Mouse (Mus musculus) midbrain, embryonic 15.5 days (tissue): ENCODE measurements around the gene Aox4. TPM values are rescaled to one million over a fixed set of nuclear protein-coding genes. Genes with fewer than 3 reads are reported as not detected.
A peak's percentile ranks its signal among the peaks of the same experiment; 100 is the strongest.

ENCODE experiments used
- ATAC-seq: fragments of 200-750 bp; cut with Nextera tagmentation; replicated peaks from 2 replicates; pipeline ENCODE4 v1.8.0; 2017; ENCODE audit warnings: moderate TSS enrichment
- H3K27ac ChIP-seq: fragments of 300-500 bp; sonication (generic); 2 replicates; pipeline ENCODE4 v1.5.1; 2015; ENCODE audit warnings: mild to moderate bottlenecking, inconsistent platforms
- H3K27me3 ChIP-seq: fragments of 300-500 bp; sonication (generic); replicated peaks from 2 replicates; pipeline ENCODE4 v1.6.1; 2015; ENCODE audit warnings: inconsistent platforms
- H3K36me3 ChIP-seq: fragments of 300-500 bp; sonication (generic); replicated peaks from 2 replicates; pipeline ENCODE4 v1.6.1; 2015; ENCODE audit warnings: inconsistent platforms
- H3K4me1 ChIP-seq: fragments of 300-500 bp; sonication (generic); 2 replicates; pipeline ENCODE4 v1.6.1; 2015; ENCODE audit warnings: inconsistent platforms
- H3K4me2 ChIP-seq: fragments of 300-500 bp; sonication (generic); 2 replicates; pipeline ENCODE4 v1.6.1; 2015; ENCODE audit warnings: inconsistent platforms, mild to moderate bottlenecking, moderate library complexity
- H3K4me3 ChIP-seq: fragments of 300-500 bp; sonication (generic); 2 replicates; pipeline ENCODE4 v1.5.1; 2015; ENCODE audit warnings: mild to moderate bottlenecking, inconsistent platforms
- H3K9ac ChIP-seq: fragments of 300-500 bp; sonication (generic); 2 replicates; pipeline ENCODE4 v1.6.1; 2015; ENCODE audit warnings: mild to moderate bottlenecking, inconsistent platforms
- H3K9me3 ChIP-seq: fragments of 300-500 bp; sonication (generic); 2 replicates; pipeline ENCODE4 v1.6.1; 2016; ENCODE audit warnings: inconsistent platforms
- WGBS: fragments of 180-500 bp; shearing (Covaris S2); methylation state at CpG from one replicate; pipeline ENCODE4 v1.1.7; 2015; ENCODE audit warnings: mixed read lengths; 5-methylcytosine and 5-hydroxymethylcytosine counted together
- polyA plus RNA-seq: library from polyadenylated mRNA; unstranded; fragments of >200 nt; fragmentation: Nextera tagmentation; extraction: Ambion mirVana; gene quantifications from 2 replicates; pipeline ENCODE4 v1.2.1, GENCODE M21; 2015

Aox4 gene
- polyA plus RNA-seq, 1 experiment from 2014 or later, result 0.34 TPM

- Histone ChIP-seq H3K36me3 (no peaks in the 10 kb centered on the region), H3K4me1 (no peaks in the 10 kb centered on the region), H3K9ac (no peak overlapping the region), H3K27ac (no peak overlapping the region), H3K9me3 (no peaks in the 10 kb centered on the region), H3K4me3 (no peak overlapping the region), H3K4me2 (no peak overlapping the region), H3K27me3 (no peaks in the 10 kb centered on the region)
- 87% methylated on average over 10 of the region's 10 CpGs for WGBS
- ATAC-seq, result no peak
Measured at GRCm38 (mm10) chr1:58257195-58257991, 47.2 kb downstream of the Aox4 start.

- 78% methylated on average over 3 of the region's 3 CpGs for WGBS
- no peak overlapping the region for H3K4me3 ChIP-seq
- no peaks in the 10 kb centered on the region for H3K27me3 ChIP-seq
- H3K9ac ChIP-seq, result no peak overlapping the region
- H3K4me2 ChIP-seq, result no peak overlapping the region
- no peaks in the 10 kb centered on the region for H3K36me3 ChIP-seq
- ATAC-seq, result no peak
- no peak overlapping the region for H3K27ac ChIP-seq
- H3K9me3 ChIP-seq, result no peaks in the 10 kb centered on the region
- H3K4me1 ChIP-seq, result no peaks in the 10 kb centered on the region
Measured at GRCm38 (mm10) chr1:58260311-58260710, 50.1 kb downstream of the Aox4 start.

- H3K9me3 ChIP-seq, result no peaks in the 10 kb centered on the region
- H3K4me3 ChIP-seq, result no peak overlapping the region
- H3K27ac ChIP-seq, result no peak overlapping the region
- H3K4me1 ChIP-seq, result no peaks in the 10 kb centered on the region
- no peaks in the 10 kb centered on the region for H3K36me3 ChIP-seq
- ATAC-seq, result no peak
- WGBS, result 90% methylated on average over 2 of the region's 2 CpGs
- H3K4me2 ChIP-seq, result no peak overlapping the region
- H3K27me3 ChIP-seq, result no peaks in the 10 kb centered on the region
- no peak overlapping the region for H3K9ac ChIP-seq
Measured at GRCm38 (mm10) chr1:58268231-58268630, 58.0 kb downstream of the Aox4 start.

- no peak overlapping the region for H3K4me3 ChIP-seq
- H3K27ac ChIP-seq, result no peak overlapping the region
- H3K36me3 ChIP-seq, result no peaks in the 10 kb centered on the region
- H3K4me1 ChIP-seq, result no peaks in the 10 kb centered on the region
- peak; percentile 87 for ATAC-seq
- H3K9ac ChIP-seq, result no peak overlapping the region
- WGBS, result 65% methylated on average over 6 of the region's 6 CpGs
- H3K9me3 ChIP-seq, result no peaks in the 10 kb centered on the region
- H3K4me2 ChIP-seq, result no peak overlapping the region
- H3K27me3 ChIP-seq, result no peaks in the 10 kb centered on the region
Measured at GRCm38 (mm10) chr1:58270807-58271569, 60.8 kb downstream of the Aox4 start.

GRCm38 (mm10) chr1:58275879-58276278 lies 65.7 kb downstream of the Aox4 start:
- no peak overlapping the region for H3K27ac ChIP-seq
- no peak for ATAC-seq
- H3K4me1 ChIP-seq, result no peaks in the 10 kb centered on the region
- H3K36me3 ChIP-seq, result no peaks in the 10 kb centered on the region
- H3K4me2 ChIP-seq, result no peak overlapping the region
- no peak overlapping the region for H3K4me3 ChIP-seq
- no peak overlapping the region for H3K9ac ChIP-seq
- no peaks in the 10 kb centered on the region for H3K27me3 ChIP-seq
- no peaks in the 10 kb centered on the region for H3K9me3 ChIP-seq
- WGBS, result 21% methylated on average over 9 of the region's 9 CpGs

- 70% methylated on average over 5 of the region's 5 CpGs for WGBS
Measured at GRCm38 (mm10) chr1:58278026-58278425, 67.8 kb downstream of the Aox4 start, which contains the start of gene Aox2. Gene Aox2 (plus strand): TSS chr1:58278326.

GRCm38 (mm10) chr1:58278513-58278912 lies 68.3 kb downstream of the Aox4 start:
- H3K4me3 ChIP-seq, result no peak overlapping the region
- 64% methylated on average over 7 of the region's 7 CpGs for WGBS

More at GRCm38 (mm10) chr1:58278026-58278425, 67.8 kb downstream of the Aox4 start, which contains the start of gene Aox2:
- Histone ChIP-seq H3K4me1 (no peaks in the 10 kb centered on the region), H3K27me3 (no peaks in the 10 kb centered on the region), H3K4me3 (no peak within 1 kb of the TSS), H3K27ac (no peak within 1 kb of the TSS), H3K9me3 (no peaks in the 10 kb centered on the region), H3K9ac (no peak within 1 kb of the TSS), H3K4me2 (no peak within 1 kb of the TSS), H3K36me3 (no peaks in the 10 kb centered on the region)
- no peak for ATAC-seq

GRCm38 (mm10) chr1:58280381-58280780 lies 70.2 kb downstream of the Aox4 start:
- Histone ChIP-seq H3K4me2 (no peak overlapping the region), H3K27ac (no peak overlapping the region), H3K4me3 (no peak overlapping the region), H3K27me3 (no peaks in the 10 kb centered on the region), H3K9ac (no peak overlapping the region), H3K36me3 (no peaks in the 10 kb centered on the region), H3K4me1 (no peaks in the 10 kb centered on the region), H3K9me3 (no peaks in the 10 kb centered on the region)
- WGBS, result 88% methylated on average over 4 of the region's 4 CpGs
- no peak for ATAC-seq

More at GRCm38 (mm10) chr1:58278513-58278912, 68.3 kb downstream of the Aox4 start:
- no peak for ATAC-seq
- Histone ChIP-seq H3K4me1 (no peaks in the 10 kb centered on the region), H3K27ac (no peak overlapping the region), H3K36me3 (no peaks in the 10 kb centered on the region), H3K27me3 (no peaks in the 10 kb centered on the region), H3K9me3 (no peaks in the 10 kb centered on the region), H3K4me2 (no peak overlapping the region), H3K9ac (no peak overlapping the region)

- Histone ChIP-seq H3K27ac (no peak overlapping the region), H3K27me3 (no peaks in the 10 kb centered on the region), H3K4me2 (no peak overlapping the region), H3K4me3 (no peak overlapping the region), H3K36me3 (no peaks in the 10 kb centered on the region), H3K4me1 (no peaks in the 10 kb centered on the region), H3K9ac (no peak overlapping the region), H3K9me3 (no peaks in the 10 kb centered on the region)
- ATAC-seq, result no peak
- 70% methylated on average over 13 of the region's 13 CpGs for WGBS
Measured at GRCm38 (mm10) chr1:58280939-58281624, 70.9 kb downstream of the Aox4 start.

GRCm38 (mm10) chr1:58281625-58281988 lies 71.4 kb downstream of the Aox4 start:
- H3K36me3 ChIP-seq, result no peaks in the 10 kb centered on the region
- no peaks in the 10 kb centered on the region for H3K9me3 ChIP-seq
- no peak overlapping the region for H3K9ac ChIP-seq
- no peaks in the 10 kb centered on the region for H3K27me3 ChIP-seq
- H3K4me3 ChIP-seq, result no peak overlapping the region
- no peak overlapping the region for H3K4me2 ChIP-seq
- no peak overlapping the region for H3K27ac ChIP-seq
- ATAC-seq, result no peak
- H3K4me1 ChIP-seq, result no peaks in the 10 kb centered on the region
- WGBS, result 73% methylated on average over 4 of the region's 4 CpGs

GRCm38 (mm10) chr1:58284505-58284904 lies 74.3 kb downstream of the Aox4 start:
- Histone ChIP-seq H3K4me2 (no peak overlapping the region), H3K27ac (no peak overlapping the region), H3K36me3 (no peaks in the 10 kb centered on the region), H3K27me3 (no peaks in the 10 kb centered on the region), H3K4me3 (no peak overlapping the region), H3K9ac (no peak overlapping the region), H3K9me3 (no peaks in the 10 kb centered on the region), H3K4me1 (no peaks in the 10 kb centered on the region)
- ATAC-seq, result no peak
- 54% methylated on average over 7 of the region's 7 CpGs for WGBS

- Histone ChIP-seq H3K36me3 (no peaks in the 10 kb centered on the region), H3K4me1 (no peaks in the 10 kb centered on the region), H3K9ac (no peak overlapping the region), H3K27ac (no peak overlapping the region), H3K27me3 (no peaks in the 10 kb centered on the region), H3K4me2 (no peak overlapping the region), H3K4me3 (no peak overlapping the region), H3K9me3 (no peaks in the 10 kb centered on the region)
- no peak for ATAC-seq
- WGBS, result 84% methylated on average over 3 of the region's 3 CpGs
Measured at GRCm38 (mm10) chr1:58288091-58288490, 77.9 kb downstream of the Aox4 start.
